Mouse (Mus musculus) stomach, postnatal 0 days (tissue): Measurements from ENCODE around the gene Prmt3. TPM values are rescaled to one million over a fixed set of nuclear protein-coding genes. Genes with fewer than 3 reads are reported as not detected.

ENCODE experiments used
- ATAC-seq: fragments of 200-750 bp; cut with Nextera tagmentation; 2 replicates; pipeline ENCODE4 v1.8.0; 2017; ENCODE audit not compliant: low FRiP score, low TSS enrichment
- DNase-seq: peaks from one replicate; pipeline ENCODE4 v3.0.0-alpha.2; 2016; ENCODE audit warnings: low spot score
- H3K27ac ChIP-seq: fragments of 300-500 bp; sonication (generic); replicated peaks from 2 replicates; pipeline ENCODE4 v1.5.1; 2014; ENCODE audit warnings: mild to moderate bottlenecking, control low read depth
- H3K27me3 ChIP-seq: fragments of 300-500 bp; sonication (generic); 2 replicates; pipeline ENCODE4 v1.6.1; 2014; ENCODE audit warnings: low read length; ENCODE audit not compliant: control insufficient read depth, insufficient read depth
- H3K36me3 ChIP-seq: fragments of 300-500 bp; sonication (generic); 2 replicates; pipeline ENCODE4 v1.6.1; 2014; ENCODE audit warnings: low read length, mixed read lengths; ENCODE audit not compliant: control insufficient read depth, insufficient read depth
- H3K4me1 ChIP-seq: fragments of 300-500 bp; sonication (generic); replicated peaks from 2 replicates; pipeline ENCODE4 v1.6.1; 2014; ENCODE audit warnings: antibody characterized with exemption; ENCODE audit not compliant: control insufficient read depth, insufficient read depth
- H3K4me2 ChIP-seq: fragments of 300-500 bp; sonication (generic); replicated peaks from 2 replicates; pipeline ENCODE4 v1.6.1; 2014; ENCODE audit warnings: low read depth, mild to moderate bottlenecking, control low read depth, moderate library complexity
- H3K4me3 ChIP-seq: fragments of 300-500 bp; sonication (generic); 2 replicates; pipeline ENCODE4 v1.5.1; 2014; ENCODE audit warnings: low read depth, low read length, control low read depth
- H3K9ac ChIP-seq: fragments of 300-500 bp; sonication (generic); 2 replicates; pipeline ENCODE4 v1.6.1; 2014; ENCODE audit warnings: mild to moderate bottlenecking, low read length, control low read depth, mixed read lengths
- H3K9me3 ChIP-seq: fragments of 300-500 bp; sonication (generic); 2 replicates; pipeline ENCODE4 v1.6.1; 2016; ENCODE audit warnings: low read length; ENCODE audit not compliant: control insufficient read depth
- CTCF ChIP-seq: IDR thresholded peaks from 2 replicates; pipeline ENCODE4 v1.5.1; 2016; ENCODE audit warnings: antibody characterized with exemption, low read depth, mild to moderate bottlenecking, moderate library complexity
- EP300 ChIP-seq: optimal IDR thresholded peaks from 2 replicates; pipeline ENCODE3; 2016; ENCODE audit warnings: antibody characterized with exemption
- WGBS: fragments of 180-500 bp; shearing (Covaris S2); extraction: QIAGEN DNeasy Blood & Tissue Kit; methylation state at CpG from one replicate; pipeline ENCODE4 v1.1.7; 2014; 5-methylcytosine and 5-hydroxymethylcytosine counted together
- polyA plus RNA-seq: library from polyadenylated mRNA; unstranded; fragments of >200 nt; fragmentation: Nextera tagmentation; extraction: Ambion mirVana; gene quantifications from 2 replicates; pipeline ENCODE4 v1.2.1, GENCODE M21; 2015

Prmt3 gene
- 23.5 and 24.5 TPM in 2 replicates for polyA plus RNA-seq

DNA sequence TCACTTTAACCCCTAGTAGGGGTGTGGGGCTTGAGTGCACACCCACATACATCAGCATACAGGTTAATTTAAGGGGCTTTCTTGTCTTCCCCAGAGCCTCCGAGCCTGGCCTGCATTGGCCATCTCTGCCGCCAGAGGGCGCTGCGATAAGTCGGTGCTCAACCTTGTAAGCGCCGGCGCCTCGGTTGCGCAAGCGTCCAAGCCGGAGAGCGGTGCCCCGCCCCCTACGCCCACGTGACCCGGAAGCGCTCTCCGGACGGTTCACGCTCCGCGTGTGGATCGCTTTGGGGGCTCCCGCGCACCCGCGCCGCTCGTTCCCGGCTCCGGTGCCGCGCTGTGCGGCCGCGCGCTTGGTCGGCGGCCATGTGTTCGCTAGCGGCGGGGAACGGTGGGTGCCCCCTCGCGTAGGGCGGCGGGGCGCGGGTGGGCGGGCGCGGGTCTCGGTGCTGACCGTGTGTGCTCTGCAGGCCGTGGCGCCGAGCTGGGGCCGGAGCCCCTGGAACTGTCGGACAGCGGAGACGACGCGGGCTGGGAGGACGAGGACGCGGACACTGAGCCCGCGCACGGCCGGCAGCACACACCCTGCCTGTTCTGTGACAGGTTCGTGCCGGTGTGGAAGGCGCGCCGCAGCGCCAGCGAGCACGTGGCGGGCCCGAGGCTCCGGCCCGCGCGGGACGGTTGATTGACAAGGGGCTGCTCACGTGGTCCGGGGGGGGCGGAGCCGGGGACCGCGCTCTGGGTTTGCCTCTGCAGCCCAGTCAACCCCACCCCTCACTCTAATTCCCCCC lies at the start of gene Prmt3:
TSS of gene Prmt3 (plus strand) at position 233 of the 788 bp plus-strand sequence.
- peak; percentile 97 for ATAC-seq
- Histone ChIP-seq H3K4me3 (peak within 1 kb of the TSS; percentile 70), H3K27me3 (no peaks in the 10 kb centered on the region), H3K36me3 (no peaks in the 10 kb centered on the region), H3K9me3 (no peaks in the 10 kb centered on the region), H3K4me1 (no peaks in the 10 kb centered on the region), H3K9ac (peak within 1 kb of the TSS; percentile 81), H3K4me2 (peak within 1 kb of the TSS; percentile 83), H3K27ac (peak within 1 kb of the TSS; percentile 86)
- no peak for TF ChIP-seq EP300
- peak; percentile 97 for TF ChIP-seq CTCF
- 0% methylated on average over 62 of the region's 92 CpGs for WGBS
- DNase-seq = peak; percentile 98

DNA sequence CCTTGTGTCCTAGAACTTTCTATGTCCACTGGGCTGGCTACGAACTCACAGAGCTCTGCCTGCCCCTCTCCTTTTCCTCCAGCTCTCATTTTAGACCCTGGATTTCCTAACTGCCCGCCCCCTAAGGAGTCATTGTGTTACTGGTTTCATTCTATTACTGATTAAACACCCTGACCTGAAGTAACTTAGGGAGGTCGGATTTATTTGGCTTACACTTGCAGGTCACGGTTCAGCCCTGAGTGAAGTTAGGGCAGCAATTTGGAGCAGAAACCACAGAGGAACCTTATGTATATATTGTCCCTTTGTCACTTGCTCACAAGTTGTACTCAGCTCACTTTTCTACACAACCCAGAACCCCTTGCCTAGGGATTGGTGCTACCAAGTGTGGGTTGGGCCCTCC lies 43.8 kb upstream of the Prmt3 start:
- H3K4me3 ChIP-seq = no peak overlapping the region
- DNase-seq = no peak
- ATAC-seq = no peak

DNA sequence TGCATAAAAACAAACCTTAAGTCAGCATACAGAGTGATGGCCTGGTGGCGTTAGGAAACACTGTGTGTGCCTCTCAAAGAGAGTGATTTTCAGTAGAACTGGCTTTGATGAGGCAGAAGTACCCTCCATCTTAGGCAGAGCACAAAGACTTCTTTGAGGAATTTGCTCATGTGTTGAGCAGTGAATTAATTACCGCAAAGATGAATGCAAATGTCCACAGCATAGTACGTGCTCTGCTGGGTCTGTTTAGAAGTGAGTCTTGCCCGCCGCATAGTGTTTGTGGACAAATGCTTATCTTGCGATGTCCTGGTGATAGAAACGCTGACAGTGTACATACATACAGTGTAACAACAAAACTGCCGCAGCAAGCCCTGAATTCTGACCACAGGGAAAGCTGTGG lies 38.7 kb upstream of the Prmt3 start:
- ATAC-seq (no peak), DNase-seq (no peak)
- Histone ChIP-seq H3K27me3 (no peaks in the 10 kb centered on the region), H3K36me3 (no peaks in the 10 kb centered on the region), H3K4me3 (no peak overlapping the region), H3K9me3 (no peaks in the 10 kb centered on the region), H3K4me1 (no peaks in the 10 kb centered on the region), H3K27ac (no peak overlapping the region), H3K9ac (no peak overlapping the region), H3K4me2 (no peak overlapping the region)
- WGBS = 52% methylated on average over 8 of the region's 8 CpGs
- TF ChIP-seq EP300 = no peak
- TF ChIP-seq CTCF = no peak

More for the DNA sequence above, 43.8 kb upstream of the Prmt3 start:
- no peak overlapping the region for H3K4me2 ChIP-seq
- no peaks in the 10 kb centered on the region for H3K4me1 ChIP-seq
- H3K9me3 ChIP-seq = no peaks in the 10 kb centered on the region
- no peaks in the 10 kb centered on the region for H3K36me3 ChIP-seq
- H3K9ac ChIP-seq = no peak overlapping the region
- no peak overlapping the region for H3K27ac ChIP-seq
- 47% methylated on average over 4 of the region's 4 CpGs for WGBS
- no peaks in the 10 kb centered on the region for H3K27me3 ChIP-seq
- TF ChIP-seq EP300 (no peak), CTCF (no peak)

DNA sequence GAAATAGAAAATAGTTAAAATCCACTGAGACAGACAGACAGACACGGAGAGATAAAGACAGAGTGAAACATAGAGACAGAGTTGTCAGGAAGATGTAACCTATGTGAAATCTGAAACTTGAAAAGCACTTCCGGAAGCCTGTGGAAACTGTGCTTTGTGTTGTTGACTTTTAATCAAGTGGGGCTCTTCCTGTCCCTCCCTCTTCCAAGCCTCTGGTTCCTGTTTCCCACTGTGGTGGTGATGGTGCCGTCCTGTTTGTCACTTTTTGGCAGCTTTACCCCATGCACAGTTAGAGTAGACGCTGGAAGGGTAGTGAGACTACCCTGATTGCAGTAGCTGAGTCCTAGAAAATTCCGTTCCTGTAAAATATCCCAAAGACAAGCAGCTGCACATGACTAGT lies 36.7 kb upstream of the Prmt3 start:
- no peak for TF ChIP-seq CTCF
- TF ChIP-seq EP300 = no peak

DNA sequence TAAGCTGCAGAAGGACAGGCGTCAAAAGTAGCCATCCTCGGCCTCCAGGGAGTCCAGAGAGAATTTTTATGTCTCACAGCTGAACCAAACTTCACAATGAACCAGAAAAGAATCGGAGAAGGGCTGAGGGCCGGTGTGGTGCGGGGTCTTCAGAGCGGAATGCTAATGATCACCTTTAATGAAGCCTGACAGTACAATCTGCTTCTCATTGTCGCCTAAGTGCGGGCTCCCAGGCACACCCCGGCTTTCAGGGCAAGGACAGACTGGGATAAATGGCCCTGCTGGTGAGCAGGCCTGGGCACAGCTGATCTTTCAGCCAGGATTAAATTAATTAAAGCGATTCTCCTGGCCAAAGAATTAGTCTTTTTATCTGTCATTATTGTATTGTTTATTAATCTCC lies 36.2 kb upstream of the Prmt3 start:
- no peak for DNase-seq
- TF ChIP-seq CTCF = no peak
- TF ChIP-seq EP300 = no peak

More for the DNA sequence above, 36.7 kb upstream of the Prmt3 start:
- ATAC-seq (no peak), DNase-seq (no peak)
- Histone ChIP-seq H3K9ac (no peak overlapping the region), H3K9me3 (no peaks in the 10 kb centered on the region), H3K27me3 (no peaks in the 10 kb centered on the region), H3K4me2 (no peak overlapping the region), H3K27ac (no peak overlapping the region), H3K4me1 (no peaks in the 10 kb centered on the region), H3K4me3 (no peak overlapping the region), H3K36me3 (no peaks in the 10 kb centered on the region)
- WGBS = 36% methylated on average over 5 of the region's 5 CpGs

DNA sequence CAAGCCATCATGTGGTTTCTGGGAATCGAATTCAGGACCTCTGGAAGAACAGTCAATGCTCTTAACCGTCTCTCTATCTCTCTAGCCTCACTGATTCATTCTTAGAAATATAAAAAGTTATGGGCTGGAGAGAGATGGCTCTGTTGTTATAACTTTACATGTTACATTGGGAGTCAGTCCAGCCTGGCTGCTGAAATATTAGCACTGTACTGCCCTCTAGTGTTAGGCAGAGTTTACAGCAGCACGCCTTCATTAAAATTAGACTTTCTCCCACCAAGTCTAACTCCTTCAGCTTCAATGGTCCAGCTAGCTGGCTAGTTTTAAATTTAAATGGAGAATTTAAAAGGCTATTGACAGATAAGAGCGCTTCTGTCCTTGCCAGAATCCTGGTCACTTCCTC lies 27.0 kb upstream of the Prmt3 start:
- TF ChIP-seq EP300 (no peak), CTCF (peak; percentile 88)
- DNase-seq (no peak), ATAC-seq (no peak)
- no peak overlapping the region for H3K4me3 ChIP-seq
- no peaks in the 10 kb centered on the region for H3K4me1 ChIP-seq
- H3K4me2 ChIP-seq = no peak overlapping the region
- no peak overlapping the region for H3K27ac ChIP-seq
- no peaks in the 10 kb centered on the region for H3K27me3 ChIP-seq
- no peaks in the 10 kb centered on the region for H3K36me3 ChIP-seq
- no peak overlapping the region for H3K9ac ChIP-seq
- no peaks in the 10 kb centered on the region for H3K9me3 ChIP-seq
- WGBS = 9% methylated on average over 4 of the region's 4 CpGs

More for the DNA sequence above, 36.2 kb upstream of the Prmt3 start:
- no peaks in the 10 kb centered on the region for H3K9me3 ChIP-seq
- ATAC-seq = no peak
- no peaks in the 10 kb centered on the region for H3K36me3 ChIP-seq
- H3K27ac ChIP-seq = no peak overlapping the region
- H3K4me3 ChIP-seq = no peak overlapping the region
- no peak overlapping the region for H3K4me2 ChIP-seq
- WGBS = 63% methylated on average over 10 of the region's 10 CpGs
- no peaks in the 10 kb centered on the region for H3K4me1 ChIP-seq
- no peaks in the 10 kb centered on the region for H3K27me3 ChIP-seq
- H3K9ac ChIP-seq = no peak overlapping the region
